Mouse (Mus musculus) liver, embryonic 14.5 days (tissue): ENCODE results near the gene Nmu. TPM values are rescaled to one million over a fixed set of nuclear protein-coding genes. Genes with fewer than 3 reads are reported as not detected.

Experiments
- ATAC-seq: fragments of 200-750 bp; cut with Nextera tagmentation; 2 replicates; pipeline ENCODE4 v1.8.0; 2017; ENCODE audit warnings: moderate number of reproducible peaks, mild to moderate bottlenecking, moderate library complexity; ENCODE audit not compliant: insufficient read depth
- DNase-seq, 3 experiments: peaks; one replicate each; pipeline ENCODE4 v3.0.0-alpha.2; 2012 to 2013; ENCODE audit warnings: low read depth in 3 of 3, low spot score in 3 of 3
- H3K27ac ChIP-seq: fragments of 300-500 bp; sonication (generic); 2 replicates; pipeline ENCODE4 v1.5.1; 2014; ENCODE audit warnings: moderate library complexity, mild to moderate bottlenecking, control low read depth, inconsistent platforms
- H3K27me3 ChIP-seq: fragments of 300-500 bp; sonication (generic); 2 replicates; pipeline ENCODE4 v1.6.1; 2014; ENCODE audit warnings: mild to moderate bottlenecking, low read length, moderate library complexity; ENCODE audit not compliant: control insufficient read depth, insufficient read depth
- H3K36me3 ChIP-seq: fragments of 300-500 bp; sonication (generic); replicated peaks from 2 replicates; pipeline ENCODE4 v1.6.1; 2014; ENCODE audit warnings: low read depth; ENCODE audit not compliant: control insufficient read depth, insufficient read depth
- H3K4me1 ChIP-seq, 2 experiments: fragments of 200-500 bp in 1 of 2; fragments of 300-500 bp in 1 of 2; sonication (generic) in 1 of 2; replicated peaks; 2 replicates each; pipeline ENCODE4 v1.6.1; 2012 to 2014; ENCODE audit warnings: antibody characterized with exemption in 1 of 2, inconsistent platforms in 1 of 2, low read length in 1 of 2; ENCODE audit not compliant: control insufficient read depth in 2 of 2, insufficient read depth in 2 of 2
- H3K4me2 ChIP-seq: fragments of 300-500 bp; sonication (generic); 2 replicates; pipeline ENCODE4 v1.6.1; 2014; ENCODE audit warnings: low read depth, mild to moderate bottlenecking, control low read depth, moderate library complexity
- H3K4me3 ChIP-seq, 2 experiments: fragments of 200-500 bp in 1 of 2; fragments of 300-500 bp in 1 of 2; sonication (generic) in 1 of 2; 2 replicates each; pipeline ENCODE4 v1.5.1; 2012 to 2014; ENCODE audit warnings: low read depth in 2 of 2, low read length in 2 of 2, mild to moderate bottlenecking in 2 of 2, control low read depth in 1 of 2, inconsistent platforms in 1 of 2, moderate library complexity in 1 of 2; ENCODE audit not compliant: insufficient read depth in 1 of 2
- H3K9ac ChIP-seq: fragments of 300-500 bp; sonication (generic); replicated peaks from 2 replicates; pipeline ENCODE4 v1.6.1; 2014; ENCODE audit warnings: mild to moderate bottlenecking, control low read depth, moderate library complexity
- H3K9me3 ChIP-seq: fragments of 300-500 bp; sonication (generic); 2 replicates; pipeline ENCODE4 v1.6.1; 2016; ENCODE audit warnings: low read length, mixed read lengths; ENCODE audit not compliant: control insufficient read depth
- CTCF ChIP-seq: IDR thresholded peaks from 2 replicates; pipeline ENCODE4 v1.5.1; 2016; ENCODE audit warnings: antibody characterized with exemption, low read depth, control low read depth
- EP300 ChIP-seq: IDR thresholded peaks from 2 replicates; pipeline ENCODE4 v1.6.1; 2016; ENCODE audit warnings: antibody characterized with exemption, low read depth
- WGBS: fragments of 180-500 bp; shearing (Covaris S2); extraction: QIAGEN DNeasy Blood & Tissue Kit; methylation state at CpG from one replicate; pipeline ENCODE4 v1.1.7; 2014; ENCODE audit not compliant: insufficient replicate concordance; 5-methylcytosine and 5-hydroxymethylcytosine counted together
- polyA plus RNA-seq, 2 experiments: library from polyadenylated mRNA; depleted of rRNA in 1 of 2; stranded (reverse) in 1 of 2; unstranded in 1 of 2; fragments of >200 nt; fragmentation: Nextera tagmentation in 1 of 2; extraction: Ambion mirVana in 1 of 2; gene quantifications; 2 replicates each; pipeline versions ENCODE4 v1.2.1 to v1.2.3; 2012 to 2014

Gene Nmu
- polyA plus RNA-seq, 2 experiments, result not detected

- DNase-seq, result no peak
These were observed 20.1 kb upstream of the Nmu start for GRCm38 (mm10) chr5:76383673-76384072.

GRCm38 (mm10) chr5:76381836-76382235, 18.2 kb upstream of the Nmu start:
- 54% methylated on average over 5 of the region's 5 CpGs for WGBS
- no peaks in the 10 kb centered on the region for H3K36me3 ChIP-seq
- ATAC-seq, result no peak
- no peak for DNase-seq
- no peaks in the 10 kb centered on the region for H3K4me1 ChIP-seq
- no peak overlapping the region for H3K9ac ChIP-seq
- H3K27me3 ChIP-seq, result no peaks in the 10 kb centered on the region
- no peak for TF ChIP-seq EP300
- no peak for TF ChIP-seq CTCF
- H3K4me3 ChIP-seq, result no peak overlapping the region
- H3K9me3 ChIP-seq, result no peaks in the 10 kb centered on the region
- H3K4me2 ChIP-seq, result no peak overlapping the region
- H3K27ac ChIP-seq, result no peak overlapping the region

More at GRCm38 (mm10) chr5:76383673-76384072, 20.1 kb upstream of the Nmu start:
- H3K36me3 ChIP-seq, result no peaks in the 10 kb centered on the region
- no peak overlapping the region for H3K27ac ChIP-seq
- H3K4me2 ChIP-seq, result no peak overlapping the region
- no peaks in the 10 kb centered on the region for H3K9me3 ChIP-seq
- H3K4me3 ChIP-seq, result no peak overlapping the region
- TF ChIP-seq CTCF (no peak), EP300 (no peak)
- H3K4me1 ChIP-seq, result no peaks in the 10 kb centered on the region
- no peaks in the 10 kb centered on the region for H3K27me3 ChIP-seq
- ATAC-seq, result no peak
- 62% methylated on average over 6 of the region's 6 CpGs for WGBS
- H3K9ac ChIP-seq, result no peak overlapping the region

DNA sequence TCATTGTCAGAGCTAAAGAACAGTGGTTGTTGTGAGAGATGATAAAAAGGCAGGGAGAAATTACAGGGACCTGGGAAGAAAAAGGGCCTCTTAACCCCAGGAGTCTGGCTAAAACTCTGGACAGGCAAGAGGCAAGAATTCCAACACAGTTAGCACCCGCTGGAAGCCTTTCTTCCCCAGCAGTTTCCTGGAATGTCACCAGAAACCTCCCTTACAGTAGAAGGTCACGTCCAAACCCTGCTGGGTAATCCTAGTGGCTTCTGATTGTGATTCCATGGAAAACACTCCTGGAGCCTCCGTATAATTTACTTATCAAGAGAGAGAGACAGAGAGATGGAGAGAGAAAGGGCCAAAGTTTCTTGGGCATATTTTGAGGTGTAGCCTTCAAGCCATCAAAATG, 15.6 kb upstream of the Nmu start:
- Histone ChIP-seq H3K4me1 (no peaks in the 10 kb centered on the region), H3K9ac (no peak overlapping the region), H3K36me3 (no peaks in the 10 kb centered on the region), H3K4me2 (no peak overlapping the region), H3K27ac (no peak overlapping the region), H3K4me3 (no peak overlapping the region), H3K27me3 (no peaks in the 10 kb centered on the region), H3K9me3 (no peaks in the 10 kb centered on the region)
- no peak for ATAC-seq
- DNase-seq, result no peak
- WGBS, result 45% methylated on average over 3 of the region's 3 CpGs
- no peak for TF ChIP-seq EP300
- no peak for TF ChIP-seq CTCF

- Histone ChIP-seq H3K4me1 (no peaks in the 10 kb centered on the region), H3K9me3 (no peaks in the 10 kb centered on the region), H3K4me3 (no peak overlapping the region), H3K9ac (no peak overlapping the region), H3K27me3 (no peaks in the 10 kb centered on the region; the same call in 1 of the 2 replicates), H3K4me2 (no peak overlapping the region), H3K36me3 (no peaks in the 10 kb centered on the region), H3K27ac (no peak overlapping the region)
- no peak for DNase-seq
- no peak for TF ChIP-seq CTCF
- TF ChIP-seq EP300, result no peak
- ATAC-seq, result no peak
- WGBS, result 50% methylated on average over 8 of the region's 8 CpGs
These were observed 5.7 kb upstream of the Nmu start for GRCm38 (mm10) chr5:76369215-76369840.

DNA sequence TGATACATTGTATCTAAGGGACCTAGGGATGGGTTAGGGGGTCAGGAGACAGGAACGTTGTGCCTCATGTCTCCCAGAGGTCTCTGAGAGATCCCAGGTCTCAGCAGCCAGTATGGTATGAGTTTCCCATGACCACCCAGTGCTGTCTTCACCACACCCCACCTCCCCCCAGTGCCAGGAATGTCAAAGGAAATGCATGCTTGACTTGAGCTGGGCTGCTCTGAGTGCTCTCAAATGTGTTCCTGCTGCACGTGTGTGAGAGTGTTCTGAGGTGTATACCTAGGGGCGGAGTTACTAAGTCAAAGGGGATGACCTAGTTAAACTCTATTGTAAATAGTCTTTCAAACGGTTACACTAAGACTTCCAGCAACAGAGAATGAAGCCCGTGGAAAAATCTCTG, 1.8 kb upstream of the Nmu start:
- H3K4me1 ChIP-seq, result no peaks in the 10 kb centered on the region
- H3K27ac ChIP-seq, result no peak overlapping the region
- H3K9me3 ChIP-seq, result no peaks in the 10 kb centered on the region
- H3K27me3 ChIP-seq, result peaks cover 7% of the 10 kb centered on the region
- no peak for DNase-seq
- H3K9ac ChIP-seq, result no peak overlapping the region
- TF ChIP-seq CTCF (no peak), EP300 (no peak)
- H3K4me2 ChIP-seq, result no peak overlapping the region
- no peaks in the 10 kb centered on the region for H3K36me3 ChIP-seq
- WGBS, result 41% methylated on average over 5 of the region's 5 CpGs
- ATAC-seq, result no peak
- H3K4me3 ChIP-seq, result no peak overlapping the region
